Mouse (Mus musculus): ENCODE data around the gene Wipf1. TPM values are rescaled to one million over a fixed set of nuclear protein-coding genes. Genes with fewer than 3 reads are reported as not detected.
A peak's percentile ranks its signal among the peaks of the same experiment; 100 is the strongest.
"Not testable (repeated sequence)": the region's sequence is repeated elsewhere in the genome, so short reads cannot be mapped to it uniquely, and the experiment has no call there.

The Wipf1 gene
- total RNA-seq, 2 experiments from 2014 or later = 14.0 to 16.7 TPM

- DNase-seq (ENCODE audit: low spot score) = no peak
- intact Hi-C loops (cut with DNase I) = no loop called here
Measured at GRCm38 (mm10) chr2:73510731-73511360, 18.7 kb downstream of the Wipf1 start.

- intact Hi-C loops (cut with DNase I) = no loop called here
- no peak for DNase-seq (ENCODE audit: low spot score)
Measured at GRCm38 (mm10) chr2:73510025-73510288, 19.6 kb downstream of the Wipf1 start.

GRCm38 (mm10) chr2:73509248-73510024, 20.1 kb downstream of the Wipf1 start:
- peak; percentile 60 for DNase-seq (ENCODE audit: low spot score)
- intact Hi-C loops (cut with DNase I) = no loop called here

- intact Hi-C loops (cut with DNase I) = no loop called here
- no peak for DNase-seq (ENCODE audit: low spot score)
Measured at GRCm38 (mm10) chr2:73507886-73508285, 21.6 kb downstream of the Wipf1 start.

- DNase-seq (ENCODE audit: low spot score); intact Hi-C loops (cut with DNase I): not testable (repeated sequence)
Measured at GRCm38 (mm10) chr2:73506337-73506736, 23.2 kb downstream of the Wipf1 start.

- DNase-seq (ENCODE audit: low spot score) = no peak
- intact Hi-C loops (cut with DNase I) = no loop called here
Measured at GRCm38 (mm10) chr2:73502863-73503429, 26.6 kb downstream of the Wipf1 start.

- DNase-seq (ENCODE audit: low spot score) = no peak
- intact Hi-C loops (cut with DNase I) = no loop called here
Measured at GRCm38 (mm10) chr2:73500864-73501263, 28.7 kb downstream of the Wipf1 start.

- DNase-seq (ENCODE audit: low spot score) = no peak
- intact Hi-C loops (cut with DNase I) = no loop called here
Measured at GRCm38 (mm10) chr2:73498322-73498721, 31.2 kb downstream of the Wipf1 start.

GRCm38 (mm10) chr2:73497572-73497971, 32.0 kb downstream of the Wipf1 start:
- intact Hi-C loops (cut with DNase I) = loop anchor here (2.0 kb wide), 1 partner anchor 31 kb away; the partner anchor contains the start of gene Wipf1

GRCm38 (mm10) chr2:73496944-73497343, 32.6 kb downstream of the Wipf1 start:
- intact Hi-C loops (cut with DNase I) = loop anchor here (2.0 kb wide), 1 partner anchor 32 kb away; the partner anchor contains the start of gene Wipf1

More at GRCm38 (mm10) chr2:73497572-73497971, 32.0 kb downstream of the Wipf1 start:
- no peak for DNase-seq (ENCODE audit: low spot score)

GRCm38 (mm10) chr2:73496329-73496685, 33.2 kb downstream of the Wipf1 start:
- intact Hi-C loops (cut with DNase I) = loop anchor here (2.0 kb wide), 1 partner anchor 32 kb away; the partner anchor contains the start of gene Wipf1
- DNase-seq (ENCODE audit: low spot score) = no peak

More at GRCm38 (mm10) chr2:73496944-73497343, 32.6 kb downstream of the Wipf1 start:
- no peak for DNase-seq (ENCODE audit: low spot score)

GRCm38 (mm10) chr2:73495617-73496328, 33.8 kb downstream of the Wipf1 start:
- intact Hi-C loops (cut with DNase I) = loop anchor here (2.0 kb wide), 1 partner anchor 33 kb away; the partner anchor contains the start of gene Wipf1
- peak; percentile 31 for DNase-seq (ENCODE audit: low spot score)

- intact Hi-C loops (cut with DNase I) = no loop called here
- DNase-seq (ENCODE audit: low spot score) = no peak
Measured at GRCm38 (mm10) chr2:73493517-73493916, 36.0 kb downstream of the Wipf1 start.

- no peak for DNase-seq (ENCODE audit: low spot score)
- intact Hi-C loops (cut with DNase I) = no loop called here
Measured at GRCm38 (mm10) chr2:73491442-73492241, 37.9 kb downstream of the Wipf1 start.

- intact Hi-C loops (cut with DNase I) = no loop called here
Measured at GRCm38 (mm10) chr2:73490466-73490865, 39.1 kb downstream of the Wipf1 start.

GRCm38 (mm10) chr2:73486120-73486601, 43.4 kb downstream of the Wipf1 start:
- DNase-seq (ENCODE audit: low spot score) = no peak
- intact Hi-C loops (cut with DNase I) = no loop called here

More at GRCm38 (mm10) chr2:73490466-73490865, 39.1 kb downstream of the Wipf1 start:
- DNase-seq (ENCODE audit: low spot score) = no peak

- DNase-seq (ENCODE audit: low spot score) = no peak
- intact Hi-C loops (cut with DNase I) = no loop called here
Measured at GRCm38 (mm10) chr2:73485236-73486119, 44.1 kb downstream of the Wipf1 start.

GRCm38 (mm10) chr2:73484561-73485235, 44.8 kb downstream of the Wipf1 start:
- no peak for DNase-seq (ENCODE audit: low spot score)
- intact Hi-C loops (cut with DNase I) = no loop called here
